Comparison of ENCODE assay signal across 32 mouse cellular contexts in genomic region chr11:85825823-85826222, GRCm38 (mm10). TPM values are rescaled to one million over a fixed set of nuclear protein-coding genes. Genes with fewer than 3 reads are reported as not detected.
A peak's percentile ranks its signal among the peaks of the same experiment; 100 is the strongest.
DNase-seq lines count a peak whose midpoint lies in the region; ATAC-seq and TF ChIP-seq lines count a peak whose summit lies in the region.
"Had no signal": no experiment of that assay in that cellular context is flagged by ENCODE, and none has a peak within 500 bp of the region (broad histone marks: within the 10 kb centered on the region; RNA-seq: fewer than 3 reads in every experiment).

No protein-coding gene starts in this region.

- no peak overlapping the region for H3K4me3 ChIP-seq in intestine, embryonic 15.5 days (replicated peaks)
- H3K4me3 ChIP-seq in intestine, postnatal 0 days (ENCODE audit: low read depth, low read length): no peak overlapping the region
- H3K4me3 ChIP-seq in kidney, embryonic 14.5 days (ENCODE audit: low read length): no peak overlapping the region
- H3K4me3 ChIP-seq: forebrain, embryonic 13.5 days; hindbrain, embryonic 12.5 days; neural tube, embryonic 15.5 days had no signal

- H3K36me3 ChIP-seq in intestine, embryonic 15.5 days: no peaks in the 10 kb centered on the region
- no peaks in the 10 kb centered on the region for H3K36me3 ChIP-seq in intestine, postnatal 0 days (ENCODE audit: control insufficient read depth, insufficient read depth)
- H3K36me3 ChIP-seq in kidney, embryonic 14.5 days (ENCODE audit: control insufficient read depth, insufficient read depth, low read length): no peaks in the 10 kb centered on the region
- H3K36me3 ChIP-seq: hindbrain, embryonic 12.5 days; neural tube, embryonic 15.5 days had no signal

- DNase-seq in adrenal gland, adult 2 months: peak; percentile 62
- no peak for DNase-seq in adrenal gland, adult 8-10 months
- peak; percentile 70 to 83 for DNase-seq in kidney, postnatal 36 days
- no peak for DNase-seq in thymus, postnatal 25 days
- no peak for DNase-seq in frontal cortex, postnatal 14 days (ENCODE audit: low spot score in 2 of 2)
- DNase-seq: cerebellum, postnatal 10 days; embryo, embryonic 11 days; gastrocnemius, postnatal 25 days; heart, postnatal 14 days; liver; lung, postnatal 14 days; midbrain, embryonic 14.5 days; right cerebral cortex, postnatal 14 days had no signal

- H3K27me3 ChIP-seq in intestine, embryonic 15.5 days (replicated peaks): peaks cover 35% of the 10 kb centered on the region
- H3K27me3 ChIP-seq in intestine, postnatal 0 days (replicated peaks; ENCODE audit: control insufficient read depth, insufficient read depth, low read length): peaks cover 25% of the 10 kb centered on the region
- peaks cover 21% of the 10 kb centered on the region for H3K27me3 ChIP-seq in kidney, embryonic 14.5 days (ENCODE audit: control insufficient read depth, insufficient read depth, low read length)
- H3K27me3 ChIP-seq: Patski had no signal

- H3K9ac ChIP-seq in intestine, embryonic 15.5 days: no peak overlapping the region
- no peak overlapping the region for H3K9ac ChIP-seq in intestine, postnatal 0 days (ENCODE audit: low read depth, low read length)
- no peak overlapping the region for H3K9ac ChIP-seq in kidney, embryonic 14.5 days (ENCODE audit: low read depth, low read length)
- H3K9ac ChIP-seq: forebrain, embryonic 13.5 days; hindbrain, embryonic 12.5 days; neural tube, embryonic 15.5 days had no signal

- WGBS in intestine, embryonic 15.5 days: 42% methylated on average over 7 of the region's 7 CpGs
- WGBS in intestine, postnatal 0 days: 37% methylated on average over 7 of the region's 7 CpGs
- WGBS in kidney, embryonic 14.5 days: 15% methylated on average over 7 of the region's 7 CpGs

- no peak overlapping the region for H3K27ac ChIP-seq in intestine, embryonic 15.5 days
- H3K27ac ChIP-seq in intestine, postnatal 0 days (ENCODE audit: low read depth, low read length): no peak overlapping the region
- H3K27ac ChIP-seq in kidney, embryonic 14.5 days (ENCODE audit: low read depth, low read length): peak overlapping the region; percentile 55; the same call in 1 of the 2 replicates
- H3K27ac ChIP-seq: forebrain, embryonic 13.5 days; hindbrain, embryonic 12.5 days; neural tube, embryonic 15.5 days had no signal

- no peak for TF ChIP-seq CTCF in intestine, postnatal 0 days (IDR thresholded peaks at IDR 0.05; ENCODE audit: low read depth)

- H3K4me1 ChIP-seq in intestine, embryonic 15.5 days (replicated peaks): peaks cover 43% of the 10 kb centered on the region
- peaks cover 4% of the 10 kb centered on the region for H3K4me1 ChIP-seq in intestine, postnatal 0 days (replicated peaks; ENCODE audit: control insufficient read depth, insufficient read depth, low read length)
- H3K4me1 ChIP-seq in kidney, embryonic 14.5 days (ENCODE audit: control insufficient read depth, insufficient read depth, low read length): peaks cover 71% of the 10 kb centered on the region

- H3K4me2 ChIP-seq in intestine, embryonic 15.5 days (replicated peaks): no peak overlapping the region
- H3K4me2 ChIP-seq in intestine, postnatal 0 days (replicated peaks; ENCODE audit: low read depth): no peak overlapping the region
- no peak overlapping the region for H3K4me2 ChIP-seq in kidney, embryonic 14.5 days (replicated peaks; ENCODE audit: low read depth, low read length)
- H3K4me2 ChIP-seq: forebrain, embryonic 13.5 days; hindbrain, embryonic 12.5 days; neural tube, embryonic 15.5 days had no signal

- ATAC-seq in intestine, embryonic 15.5 days: peak; percentile 39
- ATAC-seq in intestine, postnatal 0 days: no peak
- ATAC-seq in kidney, embryonic 14.5 days (ENCODE audit: low FRiP score, low TSS enrichment): no peak
- ATAC-seq: activated CD4-positive, CD25-positive, alpha-beta regulatory T cell, adult 4 months; CD4-positive, CD25-positive, alpha-beta regulatory T cell, adult 4 months; forebrain, embryonic 13.5 days; Patski had no signal

- H3K9me3 ChIP-seq in intestine, embryonic 15.5 days: no peaks in the 10 kb centered on the region
- H3K9me3 ChIP-seq in intestine, postnatal 0 days (ENCODE audit: control insufficient read depth): no peaks in the 10 kb centered on the region
- H3K9me3 ChIP-seq in kidney, embryonic 14.5 days (ENCODE audit: control insufficient read depth, low read length): no peaks in the 10 kb centered on the region
- H3K9me3 ChIP-seq: forebrain, embryonic 13.5 days; hindbrain, embryonic 12.5 days; neural tube, embryonic 15.5 days had no signal

RNA-seq across cellular contexts. Expression of gene Tbx2, which starts 6.5 kb away (rescaled TPM):
- 10 to 100 TPM; 16.8 to 29.0 TPM for total RNA-seq in adrenal gland, adult 2 months (2021)
- 54.5 and 56.0 TPM in 2 replicates for polyA plus RNA-seq in adrenal gland, adult 2 months (2012; rRNA removed)
- total RNA-seq in adrenal gland, adult 8-10 months (2022): 10 to 100 TPM; 23.4 to 30.5 (median 24.9) TPM
- 4.9 and 5.6 TPM in 2 replicates for polyA plus RNA-seq in intestine, embryonic 15.5 days (2015; fragmentation: Nextera tagmentation; extraction: Ambion mirVana)
- 3.0 and 3.3 TPM in 2 replicates for polyA plus RNA-seq in intestine, postnatal 0 days (2015; fragmentation: Nextera tagmentation; extraction: Ambion mirVana)
- polyA plus RNA-seq in kidney, embryonic 14.5 days (2014; fragmentation: Nextera tagmentation; extraction: Ambion mirVana): 18.2 and 19.8 TPM in 2 replicates
- polyA plus RNA-seq: CD4-positive, CD25-positive, alpha-beta regulatory T cell, adult 4 months had no signal

RNA-seq across cellular contexts. Expression of gene Gm11444, which starts 24.3 kb away (rescaled TPM):
- not detected for total RNA-seq in adrenal gland, adult 2 months (2021)
- not detected in 2 replicates for polyA plus RNA-seq in adrenal gland, adult 2 months (2012; rRNA removed)
- total RNA-seq in adrenal gland, adult 8-10 months (2022): not detected
- not detected in 2 replicates for polyA plus RNA-seq in intestine, embryonic 15.5 days (2015; fragmentation: Nextera tagmentation; extraction: Ambion mirVana)
- polyA plus RNA-seq in intestine, postnatal 0 days (2015; fragmentation: Nextera tagmentation; extraction: Ambion mirVana): not detected in 2 replicates
- not detected in 2 replicates for polyA plus RNA-seq in kidney, embryonic 14.5 days (2014; fragmentation: Nextera tagmentation; extraction: Ambion mirVana)
- total RNA-seq: ES-E14; gastrocnemius, postnatal 25 days; heart, postnatal 14 days; layer of hippocampus, adult 8-10 months; left cerebral cortex, postnatal 36 days; megakaryocyte, adult 5-6 weeks had no signal
- polyA plus RNA-seq: brain, embryonic 14.5 days; forebrain, embryonic 13.5 days; frontal cortex, adult 2 months; hindbrain, embryonic 12.5 days; liver, embryonic 16.5 days; midbrain, embryonic 14.5 days; neural tube, embryonic 15.5 days; Patski; spleen, adult 2 months; stomach, embryonic 14.5 days; thymus, postnatal 0 days had no signal

Comparison
In these comparisons a context has a peak if more than half of its experiments do, and no peak if none do; other contexts are left out.
1. DNase-seq: peak in adrenal gland, adult 2 months (single experiment) and kidney, postnatal 36 days (2 of 2); none in adrenal gland, adult 8-10 months (single experiment), thymus, postnatal 25 days (single experiment) and frontal cortex, postnatal 14 days (0 of 2).